Mouse (Mus musculus): Measurements from ENCODE around the gene Ngrn. TPM values are rescaled to one million over a fixed set of nuclear protein-coding genes. Genes with fewer than 3 reads are reported as not detected.

Ngrn gene
- polyA plus RNA-seq, 1 experiment from 2014 or later, result 25.4 TPM

DNA sequence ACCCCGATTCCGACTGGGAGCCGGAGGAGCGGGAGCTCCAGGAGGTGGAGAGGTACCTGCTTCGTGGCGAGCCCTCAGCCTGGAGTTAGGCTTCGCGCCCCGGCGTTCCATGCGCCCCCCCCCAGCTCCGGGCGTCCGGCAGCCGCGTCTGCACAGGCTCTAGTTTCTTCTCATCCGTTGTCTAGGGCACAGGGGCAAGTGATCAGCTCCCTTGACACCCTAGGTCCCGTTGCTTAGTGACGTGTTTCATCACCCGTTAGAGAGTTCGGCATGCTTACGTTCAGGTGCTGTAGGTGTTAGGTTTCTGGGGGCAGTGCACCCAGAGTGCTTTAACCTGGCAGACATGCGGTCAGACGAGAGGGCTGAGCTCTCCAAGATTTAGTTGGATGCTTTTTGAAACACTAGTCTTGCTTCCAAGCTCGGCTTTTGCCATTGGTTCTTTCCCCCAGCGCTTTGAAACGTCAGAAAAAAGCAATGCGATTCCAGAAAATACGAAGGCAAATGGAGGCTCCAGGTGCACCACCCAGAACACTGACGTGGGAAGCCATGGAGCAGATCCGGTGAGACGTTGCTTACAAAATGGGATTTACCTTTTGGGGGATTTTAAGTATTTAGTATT lies 466 bp downstream of the Ngrn start:
- Histone ChIP-seq H3K4me2 (peak overlapping the region; percentile 78), H3K27ac (replicated peaks) (peak overlapping the region; percentile 86), H3K4me1 (replicated peaks) (peaks cover 23% of the 10 kb centered on the region), H3K36me3 (replicated peaks) (peaks cover 34% of the 10 kb centered on the region), H3K9me3 (replicated peaks) (no peaks in the 10 kb centered on the region), H3K27me3 (peaks cover 21% of the 10 kb centered on the region; the same call in 1 of the 2 replicates), H3K9ac (peak overlapping the region; percentile 85), H3K4me3 (replicated peaks) (peak overlapping the region; percentile 80)
- WGBS (ENCODE audit: insufficient replicate concordance), result under 1% methylated on average over 32 of the region's 32 CpGs
- peak; percentile 65 for ATAC-seq (ENCODE audit: insufficient read depth)

- Histone ChIP-seq H3K36me3 (replicated peaks) (peaks cover 40% of the 10 kb centered on the region), H3K4me1 (replicated peaks) (peaks cover 35% of the 10 kb centered on the region), H3K9ac (no peak overlapping the region), H3K4me3 (replicated peaks) (no peak overlapping the region), H3K4me2 (no peak overlapping the region), H3K9me3 (replicated peaks) (no peaks in the 10 kb centered on the region), H3K27ac (replicated peaks) (no peak overlapping the region), H3K27me3 (peaks cover 5% of the 10 kb centered on the region; the same call in 1 of the 2 replicates)
- no peak for ATAC-seq (ENCODE audit: insufficient read depth)
- WGBS (ENCODE audit: insufficient replicate concordance), result 91% methylated on average over 12 of the region's 12 CpGs
Observed at GRCm38 (mm10) chr7:80264606-80265005, 3.6 kb downstream of the Ngrn start.

- Histone ChIP-seq H3K27ac (replicated peaks) (no peak overlapping the region), H3K4me3 (replicated peaks) (no peak overlapping the region), H3K9me3 (replicated peaks) (no peaks in the 10 kb centered on the region), H3K4me2 (no peak overlapping the region), H3K9ac (no peak overlapping the region), H3K27me3 (no peaks in the 10 kb centered on the region), H3K4me1 (replicated peaks) (peaks cover 31% of the 10 kb centered on the region), H3K36me3 (replicated peaks) (peaks cover 43% of the 10 kb centered on the region)
- no peak for ATAC-seq (ENCODE audit: insufficient read depth)
- WGBS (ENCODE audit: insufficient replicate concordance), result 58% methylated on average over 1 of the region's 1 CpGs
Observed at GRCm38 (mm10) chr7:80267764-80268163, 6.7 kb downstream of the Ngrn start.

GRCm38 (mm10) chr7:80268897-80269750 lies 8.1 kb downstream of the Ngrn start, which contains the start of gene Vps33b:
Vps33b (plus strand) TSS chr7:80269649.
- peaks cover 42% of the 10 kb centered on the region for H3K36me3 ChIP-seq (replicated peaks)
- ATAC-seq (ENCODE audit: insufficient read depth), result peak; percentile 86
- WGBS (ENCODE audit: insufficient replicate concordance), result 3% methylated on average over 21 of the region's 21 CpGs

DNA sequence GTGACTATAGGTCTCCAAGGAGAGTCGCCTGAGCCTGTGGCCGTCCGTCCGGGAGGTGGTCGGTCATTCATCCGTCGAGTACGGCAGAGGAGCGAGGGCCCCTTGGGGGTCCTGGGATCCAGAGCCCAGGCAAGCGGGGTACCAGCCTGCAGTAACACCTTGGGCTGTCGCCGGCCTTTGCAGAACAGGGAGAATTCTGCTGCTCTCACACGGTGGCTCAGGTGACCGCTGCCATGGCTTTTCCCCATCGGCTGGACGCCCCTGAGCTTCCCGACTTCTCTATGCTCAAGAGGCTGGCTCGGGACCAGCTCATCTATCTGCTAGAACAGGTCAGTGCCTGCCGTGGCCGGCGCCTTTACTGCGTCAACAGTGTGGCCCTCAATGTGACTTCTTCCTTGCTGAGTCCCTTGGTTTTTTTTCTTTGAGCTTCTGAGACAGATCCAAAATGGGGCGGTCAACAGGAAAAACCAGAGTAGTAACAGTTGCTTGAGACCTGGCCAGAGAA lies 8.8 kb downstream of the Ngrn start:
- peak overlapping the region; percentile 86 for H3K4me3 ChIP-seq (replicated peaks)
- ATAC-seq (ENCODE audit: insufficient read depth), result peak; percentile 61
- H3K9me3 ChIP-seq (replicated peaks), result no peaks in the 10 kb centered on the region
- peak overlapping the region; percentile 96 for H3K4me2 ChIP-seq
- peak overlapping the region; percentile 82 for H3K27ac ChIP-seq (replicated peaks)
- 0% methylated on average over 23 of the region's 23 CpGs for WGBS (ENCODE audit: insufficient replicate concordance)
- peak overlapping the region; percentile 83 for H3K9ac ChIP-seq
- peaks cover 26% of the 10 kb centered on the region for H3K4me1 ChIP-seq (replicated peaks)
- H3K27me3 ChIP-seq, result no peaks in the 10 kb centered on the region
- H3K36me3 ChIP-seq (replicated peaks), result peaks cover 42% of the 10 kb centered on the region

More at GRCm38 (mm10) chr7:80268897-80269750, 8.1 kb downstream of the Ngrn start, which contains the start of gene Vps33b:
- H3K4me3 ChIP-seq (replicated peaks), result peak within 1 kb of the TSS; percentile 86
- no peaks in the 10 kb centered on the region for H3K27me3 ChIP-seq
- peaks cover 26% of the 10 kb centered on the region for H3K4me1 ChIP-seq (replicated peaks)
- peak within 1 kb of the TSS; percentile 96 for H3K4me2 ChIP-seq
- peak within 1 kb of the TSS; percentile 82 for H3K27ac ChIP-seq (replicated peaks)
- H3K9me3 ChIP-seq (replicated peaks), result no peaks in the 10 kb centered on the region
- peak within 1 kb of the TSS; percentile 83 for H3K9ac ChIP-seq

DNA sequence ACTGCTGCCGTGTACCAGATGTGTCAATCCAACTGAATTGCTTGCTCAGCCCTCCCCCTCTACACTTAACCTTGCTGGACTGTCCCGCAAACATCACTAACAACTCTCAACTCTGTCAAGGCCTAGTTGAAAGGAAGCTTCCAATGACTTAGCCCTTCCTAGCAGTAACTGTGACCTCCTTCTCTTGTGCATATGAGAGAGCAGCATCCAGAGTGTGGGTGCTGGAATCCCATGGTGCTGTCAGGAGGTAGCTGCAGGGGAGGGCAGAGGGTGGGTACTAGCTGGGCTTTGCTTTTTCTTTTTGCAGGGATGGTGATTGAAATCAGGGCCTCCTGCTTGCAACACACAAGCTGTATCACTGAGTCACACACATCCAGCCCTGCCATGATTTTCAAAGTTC lies 12.4 kb downstream of the Ngrn start:
- no peaks in the 10 kb centered on the region for H3K27me3 ChIP-seq
- 60% methylated on average over 2 of the region's 2 CpGs for WGBS (ENCODE audit: insufficient replicate concordance)
- H3K36me3 ChIP-seq (replicated peaks), result peaks cover 53% of the 10 kb centered on the region

GRCm38 (mm10) chr7:80276374-80276773 lies 15.4 kb downstream of the Ngrn start:
- Histone ChIP-seq H3K4me2 (no peak overlapping the region), H3K4me1 (replicated peaks) (peaks cover 9% of the 10 kb centered on the region), H3K36me3 (replicated peaks) (peaks cover 70% of the 10 kb centered on the region), H3K27ac (replicated peaks) (no peak overlapping the region), H3K9ac (no peak overlapping the region), H3K4me3 (replicated peaks) (no peak overlapping the region), H3K27me3 (no peaks in the 10 kb centered on the region), H3K9me3 (replicated peaks) (no peaks in the 10 kb centered on the region)
- ATAC-seq (ENCODE audit: insufficient read depth), result no peak
- 62% methylated on average over 4 of the region's 4 CpGs for WGBS (ENCODE audit: insufficient replicate concordance)

More for the DNA sequence above, 12.4 kb downstream of the Ngrn start:
- H3K9ac ChIP-seq, result no peak overlapping the region
- no peak for ATAC-seq (ENCODE audit: insufficient read depth)
- H3K4me1 ChIP-seq (replicated peaks), result peaks cover 27% of the 10 kb centered on the region
- no peaks in the 10 kb centered on the region for H3K9me3 ChIP-seq (replicated peaks)
- no peak overlapping the region for H3K4me2 ChIP-seq
- no peak overlapping the region for H3K27ac ChIP-seq (replicated peaks)
- no peak overlapping the region for H3K4me3 ChIP-seq (replicated peaks)

GRCm38 (mm10) chr7:80280032-80280431 lies 19.0 kb downstream of the Ngrn start:
- no peak overlapping the region for H3K9ac ChIP-seq
- WGBS (ENCODE audit: insufficient replicate concordance), result 75% methylated on average over 10 of the region's 10 CpGs
- peaks cover 69% of the 10 kb centered on the region for H3K36me3 ChIP-seq (replicated peaks)

GRCm38 (mm10) chr7:80280998-80281397 lies 20.0 kb downstream of the Ngrn start:
- ATAC-seq (ENCODE audit: insufficient read depth), result no peak
- H3K4me2 ChIP-seq, result no peak overlapping the region
- 68% methylated on average over 2 of the region's 2 CpGs for WGBS (ENCODE audit: insufficient replicate concordance)
- no peak overlapping the region for H3K27ac ChIP-seq (replicated peaks)
- H3K4me1 ChIP-seq (replicated peaks), result peaks cover 23% of the 10 kb centered on the region
- no peak overlapping the region for H3K9ac ChIP-seq
- H3K27me3 ChIP-seq, result no peaks in the 10 kb centered on the region
- H3K9me3 ChIP-seq (replicated peaks), result no peaks in the 10 kb centered on the region
- H3K36me3 ChIP-seq (replicated peaks), result peaks cover 71% of the 10 kb centered on the region
- no peak overlapping the region for H3K4me3 ChIP-seq (replicated peaks)

More at GRCm38 (mm10) chr7:80280032-80280431, 19.0 kb downstream of the Ngrn start:
- Histone ChIP-seq H3K27ac (replicated peaks) (no peak overlapping the region), H3K4me1 (replicated peaks) (peaks cover 23% of the 10 kb centered on the region), H3K9me3 (replicated peaks) (no peaks in the 10 kb centered on the region), H3K4me3 (replicated peaks) (no peak overlapping the region), H3K4me2 (no peak overlapping the region), H3K27me3 (no peaks in the 10 kb centered on the region)
- ATAC-seq (ENCODE audit: insufficient read depth), result no peak

DNA sequence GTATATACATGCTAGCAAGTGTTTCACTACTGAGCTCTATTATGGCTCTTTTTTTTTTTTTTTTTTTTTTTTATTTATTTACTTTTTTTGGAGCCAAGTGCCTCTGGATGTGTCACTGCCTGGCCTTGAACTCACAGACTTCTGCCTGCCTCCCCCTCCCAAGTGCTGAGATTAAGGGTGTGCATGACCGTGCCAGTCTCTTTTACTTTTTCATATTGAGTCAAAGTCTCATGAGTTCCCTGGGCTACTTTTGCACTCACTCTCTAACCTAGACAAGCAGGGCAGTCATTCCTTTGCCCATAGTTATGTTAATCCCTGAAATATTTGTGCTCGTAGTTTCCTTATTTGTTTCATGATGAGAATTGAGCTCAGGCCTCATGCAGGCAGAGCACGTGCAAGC lies 20.6 kb downstream of the Ngrn start:
- Histone ChIP-seq H3K4me1 (replicated peaks) (peaks cover 25% of the 10 kb centered on the region), H3K9me3 (replicated peaks) (no peaks in the 10 kb centered on the region), H3K4me3 (replicated peaks) (no peak overlapping the region), H3K4me2 (no peak overlapping the region), H3K9ac (no peak overlapping the region), H3K27me3 (no peaks in the 10 kb centered on the region), H3K36me3 (replicated peaks) (peaks cover 71% of the 10 kb centered on the region), H3K27ac (replicated peaks) (no peak overlapping the region)
- 72% methylated on average over 3 of the region's 3 CpGs for WGBS (ENCODE audit: insufficient replicate concordance)
- ATAC-seq (ENCODE audit: insufficient read depth), result no peak

All from liver, embryonic 15.5 days (tissue).